Mouse (Mus musculus): ENCODE measurements around the gene Sema3b.
A peak's percentile ranks its signal among the peaks of the same experiment; 100 is the strongest.

DNA sequence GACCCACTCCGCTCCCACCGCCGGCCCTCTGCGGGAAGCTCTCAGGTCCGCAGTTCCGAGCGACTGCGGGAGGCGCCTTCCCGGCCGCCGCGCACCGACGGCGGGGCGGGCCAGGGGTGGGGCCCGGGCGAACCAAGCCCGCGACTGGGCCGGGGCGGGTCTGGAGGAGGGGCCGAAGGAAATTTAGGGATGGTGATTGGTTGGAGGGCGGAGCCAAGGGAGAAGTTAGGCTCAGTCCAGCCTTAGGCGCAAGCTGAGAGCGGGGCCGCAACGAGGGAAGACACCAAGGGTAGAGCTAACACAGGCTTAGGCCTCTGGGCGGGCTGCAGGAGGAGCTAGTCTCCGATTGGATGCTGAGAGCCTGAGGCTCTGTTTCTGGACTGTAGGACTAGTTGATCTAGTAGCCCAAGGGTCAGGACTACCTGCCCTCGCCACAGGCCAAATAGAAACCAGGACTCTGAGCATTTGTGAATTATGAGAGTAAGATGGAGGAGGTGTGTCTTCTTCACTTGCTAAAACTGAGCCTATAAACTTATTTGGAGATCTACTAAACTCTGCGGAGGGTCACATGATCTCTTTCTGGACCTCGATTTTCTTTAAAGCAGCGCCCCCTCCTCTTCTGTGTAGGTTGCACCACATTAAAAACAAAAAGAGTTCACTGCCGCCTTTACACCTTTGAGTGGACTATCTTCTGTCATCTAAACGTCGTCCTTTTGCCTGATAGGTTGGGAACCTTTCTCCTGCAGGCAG lies 26.4 kb upstream of the Sema3b start, which contains the start of gene Gnai2:
- TF ChIP-seq CTCF (IDR thresholded peaks at IDR 0.05; ENCODE audit: borderline replicate concordance, insufficient read depth, low read depth, low read length) (no peak), POLR2A (IDR thresholded peaks at IDR 0.05; ENCODE audit: borderline replicate concordance, insufficient read depth, low read length) (peak; percentile 63; the same call in 1 of the 2 replicates)
